Mouse (Mus musculus): ENCODE measurements at regions not wholly inside any gene's neighbourhood (a gene's known extent, or its start where the extent isn't known, plus 50 kb on each side); places are given as distances from the start of the nearest gene placed in this dataset.
"Not testable (repeated sequence)": the region's sequence is repeated elsewhere in the genome, so short reads cannot be mapped to it uniquely, and the experiment has no call there.

- DNase-seq (ENCODE audit: low spot score): no peak
Measured at GRCm38 (mm10) chr1:88752332-88752731, 50.3 kb upstream of the Arl4c start.

GRCm38 (mm10) chr1:88756658-88757057 lies 54.6 kb upstream of the Arl4c start:
- DNase-seq (ENCODE audit: low spot score): no peak

- DNase-seq (ENCODE audit: low spot score): no peak
Measured at GRCm38 (mm10) chr1:88757162-88757561, 55.1 kb upstream of the Arl4c start.

GRCm38 (mm10) chr1:88757746-88758145 lies 55.7 kb upstream of the Arl4c start:
- no peak for DNase-seq (ENCODE audit: low spot score)

- no peak for DNase-seq (ENCODE audit: low spot score)
Measured at GRCm38 (mm10) chr1:88760643-88761042, 58.6 kb upstream of the Arl4c start.

- DNase-seq (ENCODE audit: low spot score): no peak
Measured at GRCm38 (mm10) chr1:88761121-88761520, 59.1 kb upstream of the Arl4c start.

- no peak for DNase-seq (ENCODE audit: low spot score)
Measured at GRCm38 (mm10) chr1:88763725-88764364, 61.8 kb upstream of the Arl4c start.

GRCm38 (mm10) chr1:88764478-88764877 lies 62.5 kb upstream of the Arl4c start:
- no peak for DNase-seq (ENCODE audit: low spot score)

GRCm38 (mm10) chr1:88777009-88777408 lies 75.0 kb upstream of the Arl4c start:
- DNase-seq (ENCODE audit: low spot score): no peak

- DNase-seq (ENCODE audit: low spot score): no peak
Measured at GRCm38 (mm10) chr1:88780262-88780661, 78.2 kb upstream of the Arl4c start.

GRCm38 (mm10) chr1:88783083-88783482 lies 81.1 kb upstream of the Arl4c start:
- DNase-seq (ENCODE audit: low spot score): no peak

- DNase-seq (ENCODE audit: low spot score): no peak
Measured at GRCm38 (mm10) chr1:88784866-88785620, 83.0 kb upstream of the Arl4c start.

- DNase-seq (ENCODE audit: low spot score): no peak
Measured at GRCm38 (mm10) chr1:88786066-88786465, 84.0 kb upstream of the Arl4c start.

- no peak for DNase-seq (ENCODE audit: low spot score)
Measured at GRCm38 (mm10) chr1:88790674-88791073, 88.7 kb upstream of the Arl4c start.

GRCm38 (mm10) chr1:88794926-88795325 lies 92.9 kb upstream of the Arl4c start:
- no peak for DNase-seq (ENCODE audit: low spot score)

GRCm38 (mm10) chr1:88798473-88798872 lies 96.5 kb upstream of the Arl4c start:
- DNase-seq (ENCODE audit: low spot score): no peak

- no peak for DNase-seq (ENCODE audit: low spot score)
Measured at GRCm38 (mm10) chr1:88798874-88799273, 96.9 kb upstream of the Arl4c start.

GRCm38 (mm10) chr1:88799343-88799742 lies 97.3 kb upstream of the Arl4c start:
- no peak for DNase-seq (ENCODE audit: low spot score)

GRCm38 (mm10) chr1:88799789-88800188 lies 97.8 kb upstream of the Arl4c start:
- DNase-seq (ENCODE audit: low spot score): no peak

- DNase-seq (ENCODE audit: low spot score): no peak
Measured at GRCm38 (mm10) chr1:88800411-88800810, 98.4 kb upstream of the Arl4c start.

GRCm38 (mm10) chr1:88801151-88801550 lies 99.1 kb upstream of the Arl4c start:
- DNase-seq (ENCODE audit: low spot score): not testable (repeated sequence)

GRCm38 (mm10) chr1:88806960-88807359 lies 104.9 kb upstream of the Arl4c start:
- DNase-seq (ENCODE audit: low spot score): no peak

GRCm38 (mm10) chr1:88807901-88808300 lies 105.9 kb upstream of the Arl4c start:
- DNase-seq (ENCODE audit: low spot score): no peak

- DNase-seq (ENCODE audit: low spot score): no peak
Measured at GRCm38 (mm10) chr1:88808508-88808907, 106.5 kb upstream of the Arl4c start.

Measured in urinary bladder, adult 2 months (tissue).